Mouse (Mus musculus) c-Kit-positive CD71-positive TER-119-positive erythroid progenitor cells, embryonic 14.5 days (primary cell): Measurements from ENCODE around the gene Frmd8.
A peak's percentile ranks its signal among the peaks of the same experiment; 100 is the strongest.

Experiments used
- DNase-seq: peaks from one replicate; pipeline ENCODE4 v3.0.0-alpha.2; 2013; ENCODE audit warnings: low spot score

Gene Frmd8

GRCm38 (mm10) chr19:5806809-5807205 is 68.3 kb downstream of the Frmd8 start:
- peak; percentile 40 for DNase-seq

GRCm38 (mm10) chr19:5806051-5806808 is 68.8 kb downstream of the Frmd8 start:
- no peak for DNase-seq

GRCm38 (mm10) chr19:5804371-5804899 is 70.6 kb downstream of the Frmd8 start:
- DNase-seq: no peak

GRCm38 (mm10) chr19:5803881-5804279 is 71.2 kb downstream of the Frmd8 start:
- no peak for DNase-seq

GRCm38 (mm10) chr19:5803041-5803880 is 71.8 kb downstream of the Frmd8 start:
- peak; percentile 99 for DNase-seq

GRCm38 (mm10) chr19:5802787-5803040 is 72.4 kb downstream of the Frmd8 start:
- no peak for DNase-seq

- DNase-seq: peak; percentile 95
Observed at GRCm38 (mm10) chr19:5802011-5802786, 72.9 kb downstream of the Frmd8 start.

GRCm38 (mm10) chr19:5801432-5801964 is 73.6 kb downstream of the Frmd8 start:
- DNase-seq: peak; percentile 48

GRCm38 (mm10) chr19:5800632-5801431 is 74.2 kb downstream of the Frmd8 start:
- peak; percentile 63 for DNase-seq

GRCm38 (mm10) chr19:5800350-5800631 is 74.8 kb downstream of the Frmd8 start:
- DNase-seq: no peak
